Mouse (Mus musculus) megakaryocyte progenitor cell, adult 5-6 weeks (primary cell): ENCODE measurements at regions not wholly inside any gene's neighbourhood (a gene's known extent, or its start where the extent isn't known, plus 50 kb on each side); places are given as distances from the start of the nearest gene placed in this dataset.

ENCODE experiments used
- ATAC-seq: replicated peaks from 2 replicates; pipeline ENCODE4 v1.8.0; 2016; ENCODE audit warnings: mild to moderate bottlenecking, moderate TSS enrichment, inconsistent platforms; ENCODE audit not compliant: poor library complexity

GRCm38 (mm10) chr16:27138384-27138783, 146.9 kb upstream of the Gmnc start:
- ATAC-seq: no peak

DNA sequence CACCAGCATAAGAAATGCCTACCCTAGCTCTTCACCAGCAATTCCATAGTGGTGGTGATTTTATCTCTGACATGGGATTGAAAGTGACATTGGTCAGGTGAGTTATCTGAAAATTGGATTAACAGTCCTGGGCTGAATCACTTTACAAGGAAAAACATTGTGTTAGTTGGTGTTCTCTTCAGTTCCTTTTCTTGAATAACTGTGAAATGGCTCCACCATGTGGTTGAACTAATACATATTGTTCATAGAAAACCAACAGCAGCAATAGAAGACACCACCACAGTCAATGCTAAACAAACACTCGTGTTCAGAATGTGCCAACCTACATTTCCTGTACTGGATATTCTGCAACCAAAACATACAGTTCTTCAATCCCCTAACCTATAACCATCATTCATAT, 147.5 kb upstream of the Gmnc start:
- ATAC-seq: peak; percentile 73

GRCm38 (mm10) chr16:27140037-27140436, 148.6 kb upstream of the Gmnc start:
- peak; percentile 74 for ATAC-seq

- no peak for ATAC-seq
Observed at GRCm38 (mm10) chr16:27155805-27156204, 151.5 kb upstream of the Ostn start.

GRCm38 (mm10) chr16:27195650-27196049, 111.6 kb upstream of the Ostn start:
- no peak for ATAC-seq
